ENCODE assay signal across 8 mouse cellular contexts in genomic region chr11:102320686-102321005, GRCm38 (mm10). TPM values are rescaled to one million over a fixed set of nuclear protein-coding genes. Genes with fewer than 3 reads are reported as not detected.
A peak's percentile ranks its signal among the peaks of the same experiment; 100 is the strongest.
DNase-seq lines count a peak whose midpoint lies in the region; ATAC-seq and TF ChIP-seq lines count a peak whose summit lies in the region.

No protein-coding gene starts in this region.

- peak overlapping the region; percentile 100 for H3K4me3 ChIP-seq in embryonic facial prominence, embryonic 11.5 days (ENCODE audit: low read depth, low read length)
- peak overlapping the region; percentile 35 for H3K4me3 ChIP-seq in kidney, adult 2 months (ENCODE audit: insufficient read depth, low read depth, low read length)
- H3K4me3 ChIP-seq in liver, embryonic 11.5 days (ENCODE audit: low read depth, low read length) = peak overlapping the region; percentile 73
- H3K4me3 ChIP-seq in neural tube, embryonic 13.5 days = peak overlapping the region; percentile 99

- H3K27me3 ChIP-seq in embryonic facial prominence, embryonic 11.5 days (ENCODE audit: control insufficient read depth, insufficient read depth, low read length) = no peaks in the 10 kb centered on the region
- H3K27me3 ChIP-seq in kidney, adult 2 months (replicated peaks; ENCODE audit: control insufficient read depth, insufficient read depth, low read length) = no peaks in the 10 kb centered on the region
- H3K27me3 ChIP-seq in liver, embryonic 11.5 days (replicated peaks; ENCODE audit: control insufficient read depth, insufficient read depth, low read length) = peaks cover 7% of the 10 kb centered on the region
- no peaks in the 10 kb centered on the region for H3K27me3 ChIP-seq in neural tube, embryonic 13.5 days

- ATAC-seq in embryonic facial prominence, embryonic 11.5 days (replicated peaks; ENCODE audit: insufficient number of reproducible peaks, low FRiP score, low TSS enrichment, low read depth) = no peak
- ATAC-seq in liver, embryonic 11.5 days (replicated peaks; ENCODE audit: low FRiP score) = no peak
- ATAC-seq in neural tube, embryonic 13.5 days (ENCODE audit: low read depth) = peak; percentile 40

- H3K9ac ChIP-seq in embryonic facial prominence, embryonic 11.5 days (replicated peaks; ENCODE audit: low read length) = peak overlapping the region; percentile 100
- peak overlapping the region; percentile 99 for H3K9ac ChIP-seq in liver, embryonic 11.5 days (ENCODE audit: low read depth, low read length)
- peak overlapping the region; percentile 100 for H3K9ac ChIP-seq in neural tube, embryonic 13.5 days

- H3K4me2 ChIP-seq in embryonic facial prominence, embryonic 11.5 days (ENCODE audit: low read depth, low read length) = peak overlapping the region; percentile 90
- H3K4me2 ChIP-seq in liver, embryonic 11.5 days = peak overlapping the region; percentile 99
- peak overlapping the region; percentile 93 for H3K4me2 ChIP-seq in neural tube, embryonic 13.5 days

- peaks cover 4% of the 10 kb centered on the region; the same call in 1 of the 2 replicates for H3K4me1 ChIP-seq in embryonic facial prominence, embryonic 11.5 days (ENCODE audit: control insufficient read depth, insufficient read depth, low read length)
- H3K4me1 ChIP-seq in kidney, adult 2 months (ENCODE audit: control insufficient read depth, insufficient read depth, low read length) = 0 out of 2 replicates have a peak, but pooled peaks cover 6% of the 10 kb centered on the region
- peaks cover 12% of the 10 kb centered on the region for H3K4me1 ChIP-seq in liver, embryonic 11.5 days (replicated peaks; ENCODE audit: control insufficient read depth, insufficient read depth, low read length)
- peaks cover 18% of the 10 kb centered on the region for H3K4me1 ChIP-seq in neural tube, embryonic 13.5 days (replicated peaks)

- no peak for TF ChIP-seq POLR2A in kidney, adult 2 months (IDR thresholded peaks at IDR 0.05; ENCODE audit: low read depth, low read length)

- H3K9me3 ChIP-seq in embryonic facial prominence, embryonic 11.5 days (replicated peaks; ENCODE audit: control insufficient read depth, low read length) = no peaks in the 10 kb centered on the region
- no peaks in the 10 kb centered on the region for H3K9me3 ChIP-seq in liver, embryonic 11.5 days (ENCODE audit: control insufficient read depth, low read length)
- H3K9me3 ChIP-seq in neural tube, embryonic 13.5 days = no peaks in the 10 kb centered on the region

- peak; percentile 66 for DNase-seq in kidney, adult 11 months
- DNase-seq in kidney, adult 18-20 months = no peak
- DNase-seq in embryonic facial prominence, embryonic 11.5 days (ENCODE audit: low spot score) = peak; percentile 36
- DNase-seq in heart, adult 18-20 months = peak; percentile 88 to 91
- peak; percentile 74 for DNase-seq in kidney, adult 2 months
- no peak for DNase-seq in liver, embryonic 11.5 days (ENCODE audit: low spot score)
- peak; percentile 53 for DNase-seq in urinary bladder, postnatal 25 days (ENCODE audit: low spot score)

- WGBS in embryonic facial prominence, embryonic 11.5 days = 26% methylated on average over 10 of the region's 10 CpGs
- WGBS in kidney, adult 2 months = 12% methylated on average over 10 of the region's 10 CpGs
- WGBS in liver, embryonic 11.5 days = 33% methylated on average over 10 of the region's 10 CpGs
- WGBS in neural tube, embryonic 13.5 days = 7% methylated on average over 10 of the region's 10 CpGs

- peak overlapping the region; percentile 99 for H3K27ac ChIP-seq in embryonic facial prominence, embryonic 11.5 days (replicated peaks; ENCODE audit: low read depth, low read length)
- H3K27ac ChIP-seq in kidney, adult 2 months (ENCODE audit: insufficient read depth, low read depth, low read length) = peak overlapping the region; percentile 79
- H3K27ac ChIP-seq in liver, embryonic 11.5 days (ENCODE audit: low read depth, low read length) = no peak overlapping the region
- peak overlapping the region; percentile 100 for H3K27ac ChIP-seq in neural tube, embryonic 13.5 days (replicated peaks)

- H3K36me3 ChIP-seq in embryonic facial prominence, embryonic 11.5 days (replicated peaks; ENCODE audit: control insufficient read depth, insufficient read depth, low read depth, low read length) = no peaks in the 10 kb centered on the region
- no peaks in the 10 kb centered on the region for H3K36me3 ChIP-seq in kidney, adult 2 months (ENCODE audit: control insufficient read depth, insufficient read depth, low read length)
- H3K36me3 ChIP-seq in liver, embryonic 11.5 days (ENCODE audit: control insufficient read depth, insufficient read depth, low read length) = no peaks in the 10 kb centered on the region
- H3K36me3 ChIP-seq in neural tube, embryonic 13.5 days = 0 out of 2 replicates have a peak, but pooled peaks cover under 1% of the 10 kb centered on the region

- TF ChIP-seq CTCF in kidney, adult 2 months (conservative IDR thresholded peaks at IDR 0.05; ENCODE audit: insufficient read depth, insufficient read length, low read depth, low read length) = no peak

RNA-seq across cellular contexts. Expression of gene Ubtf, which starts 1.1 kb away (rescaled TPM):
- 81.0 and 84.5 TPM in 2 replicates for polyA plus RNA-seq in embryonic facial prominence, embryonic 11.5 days (2014; fragmentation: Nextera tagmentation; extraction: Ambion mirVana)
- total RNA-seq in heart, adult 18-20 months (2021) = 10 to 100 TPM; 49.2 to 49.9 TPM
- polyA plus RNA-seq in kidney, adult 2 months (2012; rRNA removed) = 27.0 and 30.3 TPM in 2 replicates
- polyA plus RNA-seq in liver, embryonic 11.5 days (2014; fragmentation: Nextera tagmentation; extraction: Ambion mirVana) = 104 and 108 TPM in 2 replicates
- 78.2 and 83.9 TPM in 2 replicates for polyA plus RNA-seq in neural tube, embryonic 13.5 days (2015; fragmentation: Nextera tagmentation; extraction: Ambion mirVana)

RNA-seq across cellular contexts. Expression of gene Atxn7l3, which starts 24.2 kb away (rescaled TPM):
- polyA plus RNA-seq in embryonic facial prominence, embryonic 11.5 days (2014; fragmentation: Nextera tagmentation; extraction: Ambion mirVana) = 15.1 and 17.3 TPM in 2 replicates
- total RNA-seq in heart, adult 18-20 months (2021) = 10 to 100 TPM; 19.2 to 22.6 TPM
- polyA plus RNA-seq in kidney, adult 2 months (2012; rRNA removed) = 28.0 TPM in 2 replicates
- polyA plus RNA-seq in liver, embryonic 11.5 days (2014; fragmentation: Nextera tagmentation; extraction: Ambion mirVana) = 11.4 and 14.7 TPM in 2 replicates
- 26.7 and 30.6 TPM in 2 replicates for polyA plus RNA-seq in neural tube, embryonic 13.5 days (2015; fragmentation: Nextera tagmentation; extraction: Ambion mirVana)

RNA-seq across cellular contexts. Expression of gene Tmub2, which starts 35.9 kb away (rescaled TPM):
- 40.9 and 50.1 TPM in 2 replicates for polyA plus RNA-seq in embryonic facial prominence, embryonic 11.5 days (2014; fragmentation: Nextera tagmentation; extraction: Ambion mirVana)
- 10 to 100 TPM; 24.4 to 26.7 TPM for total RNA-seq in heart, adult 18-20 months (2021)
- 59.7 and 66.9 TPM in 2 replicates for polyA plus RNA-seq in kidney, adult 2 months (2012; rRNA removed)
- polyA plus RNA-seq in liver, embryonic 11.5 days (2014; fragmentation: Nextera tagmentation; extraction: Ambion mirVana) = 41.6 and 44.8 TPM in 2 replicates
- polyA plus RNA-seq in neural tube, embryonic 13.5 days (2015; fragmentation: Nextera tagmentation; extraction: Ambion mirVana) = 79.6 and 81.4 TPM in 2 replicates

RNA-seq across cellular contexts. Expression of gene Slc4a1, which starts 45.4 kb away (rescaled TPM):
- polyA plus RNA-seq in embryonic facial prominence, embryonic 11.5 days (2014; fragmentation: Nextera tagmentation; extraction: Ambion mirVana) = 25.8 and 28.5 TPM in 2 replicates
- total RNA-seq in heart, adult 18-20 months (2021) = 1 to 10 TPM; 1.4 to 2.3 TPM
- polyA plus RNA-seq in kidney, adult 2 months (2012; rRNA removed) = 79.5 and 90.6 TPM in 2 replicates
- 191 and 229 TPM in 2 replicates for polyA plus RNA-seq in liver, embryonic 11.5 days (2014; fragmentation: Nextera tagmentation; extraction: Ambion mirVana)
- polyA plus RNA-seq in neural tube, embryonic 13.5 days (2015; fragmentation: Nextera tagmentation; extraction: Ambion mirVana) = 4.2 and 4.9 TPM in 2 replicates

RNA-seq across cellular contexts. Expression of gene Asb16, which starts 52.1 kb away (rescaled TPM):
- 0.11 TPM in 1 of 2 replicates, not detected in the other for polyA plus RNA-seq in embryonic facial prominence, embryonic 11.5 days (2014; fragmentation: Nextera tagmentation; extraction: Ambion mirVana)
- total RNA-seq in heart, adult 18-20 months (2021) = 1 to 10 TPM; 1.2 TPM
- polyA plus RNA-seq in kidney, adult 2 months (2012; rRNA removed) = 0.10 and 0.70 TPM in 2 replicates
- 0.05 and 0.12 TPM in 2 replicates for polyA plus RNA-seq in liver, embryonic 11.5 days (2014; fragmentation: Nextera tagmentation; extraction: Ambion mirVana)
- polyA plus RNA-seq in neural tube, embryonic 13.5 days (2015; fragmentation: Nextera tagmentation; extraction: Ambion mirVana) = not detected in 2 replicates

Comparison
In these comparisons a context has a peak if more than half of its experiments do, and no peak if none do; other contexts are left out.
1. DNase-seq: peak in kidney, adult 11 months (single experiment), embryonic facial prominence, embryonic 11.5 days (single experiment), heart, adult 18-20 months (2 of 2), kidney, adult 2 months (single experiment) and urinary bladder, postnatal 25 days (single experiment); none in kidney, adult 18-20 months (single experiment) and liver, embryonic 11.5 days (single experiment).
2. H3K4me3 ChIP-seq: peak in every context shown above with its lines; median percentile 100 in embryonic facial prominence, embryonic 11.5 days; 99 in neural tube, embryonic 13.5 days; 73 in liver, embryonic 11.5 days; 35 in kidney, adult 2 months.
3. Peak in every context shown above with its lines, with median percentiles within 50 percentile points of each other: H3K4me2 ChIP-seq and H3K9ac ChIP-seq.